Mouse (Mus musculus): Measurements from ENCODE around the gene Rbms1. TPM values are rescaled to one million over a fixed set of nuclear protein-coding genes. Genes with fewer than 3 reads are reported as not detected.

Rbms1 gene
- total and polyA plus RNA-seq, 3 experiments = 10.1 to 27.4 TPM; not detected in 1

- Histone ChIP-seq H3K36me3 (ENCODE audit: control insufficient read depth in 1 of 2, insufficient read depth in 2 of 2, low read length in 2 of 2) (no peaks in the 10 kb centered on the region), H3K27ac (ENCODE audit: control insufficient read depth, low read depth, low read length) (no peak overlapping the region), H3K27me3 (ENCODE audit: control insufficient read depth in 1 of 2, insufficient read depth in 2 of 2, low read length in 2 of 2) (no peaks in the 10 kb centered on the region), H3K9ac (ENCODE audit: control insufficient read depth, low read depth, low read length, poor library complexity, severe bottlenecking) (no peak overlapping the region), H3K79me2 (ENCODE audit: control insufficient read depth, insufficient read depth, low read length, poor library complexity) (no peaks in the 10 kb centered on the region), H3K9me3 (replicated peaks; ENCODE audit: insufficient read depth, low read length) (no peaks in the 10 kb centered on the region), H3K4me1 (ENCODE audit: control insufficient read depth in 1 of 2, insufficient read depth in 2 of 2, low read length in 2 of 2) (no peaks in the 10 kb centered on the region), H3K4me3 (ENCODE audit: control insufficient read depth in 1 of 2, insufficient read depth in 1 of 2, low read depth in 2 of 2, low read length in 2 of 2) (no peak overlapping the region)
- no peak for TF ChIP-seq MYB (IDR thresholded peaks at IDR 0.05; ENCODE audit: low read depth, low read length)
- TF ChIP-seq CTCF (IDR thresholded peaks at IDR 0.05 in 2 of 3, conservative IDR thresholded peaks at IDR 0.05 in 1 of 3; ENCODE audit: control insufficient read depth in 1 of 3, insufficient read depth in 1 of 3, low read depth in 2 of 3, low read length in 3 of 3, poor library complexity in 1 of 3, severe bottlenecking in 1 of 3) = no peak
- TF ChIP-seq ZKSCAN1 (IDR thresholded peaks at IDR 0.05; ENCODE audit: low read depth, low read length) = no peak
- no peak for TF ChIP-seq E2F4 (IDR thresholded peaks at IDR 0.05; ENCODE audit: borderline replicate concordance, low read depth, low read length)
- TF ChIP-seq HCFC1 (IDR thresholded peaks at IDR 0.05; ENCODE audit: low read depth, low read length) = no peak
- no peak for TF ChIP-seq ZNF384 (IDR thresholded peaks at IDR 0.05; ENCODE audit: low read depth, low read length)
- no peak for TF ChIP-seq ZMIZ1 (IDR thresholded peaks at IDR 0.05; ENCODE audit: low read depth, low read length)
- TF ChIP-seq TCF12 (IDR thresholded peaks at IDR 0.05; ENCODE audit: low read depth, low read length) = no peak
- no peak for TF ChIP-seq MYC (IDR thresholded peaks at IDR 0.05; ENCODE audit: low read depth, low read length)
- TF ChIP-seq SMC3 (IDR thresholded peaks at IDR 0.05; ENCODE audit: low read depth, low read length) = no peak
- TF ChIP-seq JUND (IDR thresholded peaks at IDR 0.05; ENCODE audit: low read depth, low read length) = no peak
- no peak for TF ChIP-seq MAX (IDR thresholded peaks at IDR 0.05; ENCODE audit: low read length)
- TF ChIP-seq TAL1 (IDR thresholded peaks at IDR 0.05; ENCODE audit: low read length) = no peak
- no peak for TF ChIP-seq POLR2A (IDR thresholded peaks at IDR 0.05; ENCODE audit: control insufficient read depth in 1 of 2, insufficient read depth in 1 of 2, low read depth in 1 of 2, low read length in 2 of 2, poor library complexity in 1 of 2)
- no peak for TF ChIP-seq RAD21 (IDR thresholded peaks at IDR 0.05; ENCODE audit: low read depth, low read length)
- no peak for DNase-seq (ENCODE audit: low read depth, low spot score)
Measured at GRCm38 (mm10) chr2:60787088-60787487, 175.9 kb downstream of the Rbms1 start.

DNA sequence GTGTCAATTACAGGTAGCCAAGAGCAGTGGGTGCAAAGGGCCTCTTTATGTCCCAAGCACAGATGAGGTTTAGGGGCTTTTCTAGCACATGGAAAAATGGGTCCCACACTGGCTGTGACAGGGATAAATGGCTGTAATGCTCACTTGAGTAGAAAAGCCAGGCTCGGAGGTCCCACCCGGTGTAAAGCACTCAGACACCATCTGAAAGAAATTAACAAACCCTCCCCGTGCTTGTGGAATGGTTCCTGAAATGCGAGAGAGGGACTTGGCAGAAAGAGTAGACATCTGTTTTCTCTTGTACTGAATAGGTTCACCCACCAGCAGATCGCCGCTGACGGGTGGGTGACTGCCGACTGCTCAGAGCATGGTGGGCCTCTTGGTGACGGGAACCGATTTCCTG, 176.7 kb downstream of the Rbms1 start:
- H3K4me1 ChIP-seq (ENCODE audit: control insufficient read depth in 1 of 2, insufficient read depth in 2 of 2, low read length in 2 of 2) = no peaks in the 10 kb centered on the region
- no peak for DNase-seq (ENCODE audit: low read depth, low spot score)
- no peaks in the 10 kb centered on the region for H3K9me3 ChIP-seq (replicated peaks; ENCODE audit: insufficient read depth, low read length)
- H3K9ac ChIP-seq (ENCODE audit: control insufficient read depth, low read depth, low read length, poor library complexity, severe bottlenecking) = no peak overlapping the region
- H3K79me2 ChIP-seq (ENCODE audit: control insufficient read depth, insufficient read depth, low read length, poor library complexity) = no peaks in the 10 kb centered on the region
- no peaks in the 10 kb centered on the region for H3K27me3 ChIP-seq (ENCODE audit: control insufficient read depth in 1 of 2, insufficient read depth in 2 of 2, low read length in 2 of 2)
- no peak overlapping the region for H3K4me3 ChIP-seq (ENCODE audit: control insufficient read depth in 1 of 2, insufficient read depth in 1 of 2, low read depth in 2 of 2, low read length in 2 of 2)
- no peak overlapping the region for H3K27ac ChIP-seq (ENCODE audit: control insufficient read depth, low read depth, low read length)
- no peak for TF ChIP-seq CTCF (IDR thresholded peaks at IDR 0.05 in 2 of 3, conservative IDR thresholded peaks at IDR 0.05 in 1 of 3; ENCODE audit: control insufficient read depth in 1 of 3, insufficient read depth in 1 of 3, low read depth in 2 of 3, low read length in 3 of 3, poor library complexity in 1 of 3, severe bottlenecking in 1 of 3)
- TF ChIP-seq HCFC1 (IDR thresholded peaks at IDR 0.05; ENCODE audit: low read depth, low read length) = no peak
- no peak for TF ChIP-seq GATA1 (IDR thresholded peaks at IDR 0.05; ENCODE audit: low read depth, low read length)
- no peaks in the 10 kb centered on the region for H3K36me3 ChIP-seq (ENCODE audit: control insufficient read depth in 1 of 2, insufficient read depth in 2 of 2, low read length in 2 of 2)
